Mouse (Mus musculus): Measurements from ENCODE around the gene Josd2.

GRCm38 (mm10) chr7:44482836-44483435 is 15.2 kb downstream of the Josd2 start:
- TF ChIP-seq TCF3 (IDR thresholded peaks at IDR 0.05; ENCODE audit: insufficient read length, low read depth) = no peak
- TF ChIP-seq TCF12 (IDR thresholded peaks at IDR 0.05; ENCODE audit: insufficient read depth, poor library complexity, severe bottlenecking) = no peak
- no peak for TF ChIP-seq POLR2A (IDR thresholded peaks at IDR 0.05; ENCODE audit: insufficient read length, low read depth)

Measured in myocyte (in vitro differentiated cells).